Mouse (Mus musculus) embryonic facial prominence, embryonic 13.5 days (tissue): ENCODE data around the gene Vps9d1. TPM values are rescaled to one million over a fixed set of nuclear protein-coding genes. Genes with fewer than 3 reads are reported as not detected.
A peak's percentile ranks its signal among the peaks of the same experiment; 100 is the strongest.
"Not testable (repeated sequence)": the region's sequence is repeated elsewhere in the genome, so short reads cannot be mapped to it uniquely, and the experiment has no call there.

Source experiments
- ATAC-seq: fragments of 200-750 bp; cut with Nextera tagmentation; 2 replicates; pipeline ENCODE4 v1.8.0; 2017; ENCODE audit warnings: low read depth; ENCODE audit not compliant: insufficient number of reproducible peaks, insufficient read depth, low FRiP score, low TSS enrichment
- H3K27ac ChIP-seq: fragments of 300-500 bp; sonication (generic); 2 replicates; pipeline ENCODE4 v1.5.1; 2015; ENCODE audit warnings: moderate library complexity, mild to moderate bottlenecking, inconsistent platforms
- H3K27me3 ChIP-seq: fragments of 300-500 bp; sonication (generic); 2 replicates; pipeline ENCODE4 v1.6.1; 2015; ENCODE audit warnings: mild to moderate bottlenecking, inconsistent platforms
- H3K36me3 ChIP-seq: fragments of 300-500 bp; sonication (generic); 2 replicates; pipeline ENCODE4 v1.6.1; 2015; ENCODE audit warnings: mild to moderate bottlenecking, inconsistent platforms
- H3K4me1 ChIP-seq: fragments of 300-500 bp; sonication (generic); 2 replicates; pipeline ENCODE4 v1.6.1; 2015; ENCODE audit warnings: inconsistent platforms
- H3K4me2 ChIP-seq: fragments of 300-500 bp; sonication (generic); 2 replicates; pipeline ENCODE4 v1.6.1; 2015; ENCODE audit warnings: moderate library complexity, mild to moderate bottlenecking, inconsistent platforms
- H3K4me3 ChIP-seq: fragments of 300-500 bp; sonication (generic); 2 replicates; pipeline ENCODE4 v1.5.1; 2015; ENCODE audit warnings: mild to moderate bottlenecking, inconsistent platforms
- H3K9ac ChIP-seq: fragments of 300-500 bp; sonication (generic); 2 replicates; pipeline ENCODE4 v1.6.1; 2015; ENCODE audit warnings: mild to moderate bottlenecking, inconsistent platforms
- H3K9me3 ChIP-seq: fragments of 300-500 bp; sonication (generic); 2 replicates; pipeline ENCODE4 v1.6.1; 2016; ENCODE audit warnings: inconsistent platforms
- WGBS: fragments of 180-500 bp; shearing (Covaris S2); methylation state at CpG from one replicate; pipeline ENCODE4 v1.1.7; 2015; ENCODE audit warnings: mixed read lengths; 5-methylcytosine and 5-hydroxymethylcytosine counted together
- polyA plus RNA-seq: library from polyadenylated mRNA; unstranded; fragments of >200 nt; fragmentation: Nextera tagmentation; extraction: Ambion mirVana; gene quantifications from 2 replicates; pipeline ENCODE4 v1.2.1, GENCODE M21; 2015

The Vps9d1 gene
- polyA plus RNA-seq, 1 experiment from 2014 or later = 33.3 TPM

DNA sequence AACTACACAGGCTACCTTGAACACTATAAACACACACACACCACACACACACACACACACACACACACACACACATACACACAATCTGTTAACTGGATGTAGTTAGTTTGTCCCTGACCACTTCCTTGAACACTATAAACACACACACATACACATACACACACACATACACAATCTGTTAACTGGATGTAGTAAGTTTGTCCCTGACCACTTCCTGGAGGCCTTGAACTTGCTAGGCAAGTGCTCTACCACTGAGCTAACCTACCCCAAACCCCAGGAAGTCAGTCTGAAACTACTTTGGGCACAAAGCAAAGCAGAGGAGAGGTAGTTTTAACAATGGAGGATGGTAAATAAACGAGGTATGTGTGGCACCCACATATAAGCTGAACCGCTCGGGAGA lies 50.6 kb downstream of the Vps9d1 start:
- H3K27me3 ChIP-seq = no peaks in the 10 kb centered on the region
- no peak overlapping the region for H3K27ac ChIP-seq
- 0 out of 2 replicates have a peak, but pooled peaks cover 3% of the 10 kb centered on the region for H3K4me1 ChIP-seq
- H3K4me3 ChIP-seq = no peak overlapping the region
- no peaks in the 10 kb centered on the region for H3K9me3 ChIP-seq
- H3K9ac ChIP-seq = 0 out of 2 replicates have a peak overlapping the region, but pooled peaks have one; percentile 11
- H3K36me3 ChIP-seq = peaks cover 46% of the 10 kb centered on the region
- no peak for ATAC-seq
- H3K4me2 ChIP-seq = no peak overlapping the region
- 85% methylated on average over 3 of the region's 3 CpGs for WGBS

DNA sequence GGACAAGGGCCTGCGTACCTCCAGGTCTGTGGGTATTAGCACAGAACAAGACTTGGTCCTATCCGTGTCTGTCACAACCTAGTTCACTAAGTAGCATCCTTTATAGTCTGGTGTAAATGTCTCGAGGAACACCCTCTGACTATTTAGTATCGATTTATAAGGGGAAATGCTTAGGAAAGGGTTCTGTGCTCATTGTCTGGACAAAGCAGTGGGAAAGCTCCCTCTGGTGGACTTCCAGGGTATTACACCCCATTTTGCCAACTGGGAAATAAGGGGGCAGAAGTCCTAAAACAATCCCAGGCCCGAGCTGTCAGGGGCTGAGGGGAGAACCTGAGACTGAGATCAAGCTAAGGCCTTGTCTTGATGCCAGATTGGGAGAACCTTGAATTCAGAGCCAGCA lies 51.9 kb downstream of the Vps9d1 start:
- Histone ChIP-seq H3K4me2 (no peak overlapping the region), H3K4me1 (0 out of 2 replicates have a peak, but pooled peaks cover 3% of the 10 kb centered on the region), H3K4me3 (no peak overlapping the region), H3K9me3 (no peaks in the 10 kb centered on the region), H3K36me3 (peaks cover 33% of the 10 kb centered on the region), H3K9ac (no peak overlapping the region), H3K27me3 (no peaks in the 10 kb centered on the region), H3K27ac (no peak overlapping the region)
- no peak for ATAC-seq
- WGBS = 28% methylated on average over 5 of the region's 5 CpGs

DNA sequence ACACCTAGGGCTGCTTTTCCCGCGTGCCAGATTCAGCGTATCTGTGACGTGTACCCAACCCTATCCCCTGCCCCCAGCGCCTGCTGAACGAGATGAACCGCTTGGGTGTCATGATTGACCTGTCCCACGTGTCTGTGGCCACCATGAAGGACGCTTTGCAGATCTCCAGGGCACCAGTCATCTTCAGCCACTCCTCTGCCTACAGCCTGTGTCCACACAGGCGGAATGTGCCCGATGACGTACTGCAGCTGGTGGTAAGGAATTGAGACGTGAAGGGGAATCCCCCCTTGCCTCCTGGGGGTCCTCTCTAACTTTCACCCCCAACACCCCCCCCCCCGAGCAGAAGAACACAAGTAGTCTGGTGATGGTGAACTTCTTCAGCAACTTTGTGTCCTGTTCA lies 54.3 kb downstream of the Vps9d1 start:
- Histone ChIP-seq H3K9ac (no peak overlapping the region), H3K27ac (no peak overlapping the region), H3K36me3 (peaks cover 13% of the 10 kb centered on the region), H3K27me3 (no peaks in the 10 kb centered on the region), H3K4me2 (no peak overlapping the region), H3K4me1 (0 out of 2 replicates have a peak, but pooled peaks cover 3% of the 10 kb centered on the region), H3K4me3 (no peak overlapping the region), H3K9me3 (no peaks in the 10 kb centered on the region)
- ATAC-seq = no peak
- WGBS = 72% methylated on average over 14 of the region's 14 CpGs

DNA sequence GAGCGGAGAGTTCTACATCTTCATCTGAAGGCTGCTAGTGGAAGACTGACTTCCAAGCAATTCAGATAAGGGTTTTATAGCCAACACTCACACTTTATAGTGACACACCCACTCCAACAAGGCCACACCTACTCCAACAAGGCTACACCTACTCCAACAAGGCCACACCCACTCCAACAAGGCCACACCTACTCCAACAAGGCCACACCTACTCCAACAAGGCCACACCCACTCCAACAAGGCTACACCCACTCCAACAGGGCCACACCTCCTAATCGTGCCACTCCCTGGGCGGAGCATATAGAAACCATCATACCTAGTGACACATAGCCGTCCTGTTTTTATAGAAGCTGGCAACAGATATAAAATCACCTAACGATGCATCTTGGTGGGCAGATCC lies 57.1 kb downstream of the Vps9d1 start:
- not testable (repeated sequence) for H3K36me3 ChIP-seq, H3K4me1 ChIP-seq, H3K4me2 ChIP-seq, H3K27me3 ChIP-seq, H3K4me3 ChIP-seq, ATAC-seq, H3K9me3 ChIP-seq, H3K9ac ChIP-seq, H3K27ac ChIP-seq
- 79% methylated on average over 5 of the region's 5 CpGs for WGBS

DNA sequence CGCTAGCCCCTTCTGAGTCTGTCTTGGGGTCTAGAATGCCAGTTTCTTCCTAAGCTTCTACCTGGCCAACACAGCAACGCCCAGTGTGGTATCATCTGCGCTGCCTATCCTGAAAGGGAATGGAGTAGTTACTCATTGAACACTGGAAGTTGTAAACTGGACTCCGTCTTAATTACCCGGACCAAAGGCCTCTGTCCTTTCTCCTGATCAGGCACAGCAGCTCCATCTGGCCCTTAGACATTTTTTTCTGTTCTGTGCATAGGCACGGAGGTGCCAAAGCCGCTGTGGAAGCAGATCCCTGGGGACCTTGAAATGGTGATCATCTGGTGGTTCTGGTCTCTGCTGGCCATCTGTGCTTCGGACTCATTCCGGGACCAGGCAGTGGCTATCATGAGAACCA lies 60.4 kb downstream of the Vps9d1 start:
- WGBS = 87% methylated on average over 9 of the region's 9 CpGs
- no peak for ATAC-seq
- H3K4me1 ChIP-seq = peaks cover 7% of the 10 kb centered on the region
- H3K9me3 ChIP-seq = no peaks in the 10 kb centered on the region
- no peaks in the 10 kb centered on the region for H3K36me3 ChIP-seq
- no peaks in the 10 kb centered on the region for H3K27me3 ChIP-seq
- H3K27ac ChIP-seq = no peak overlapping the region
- H3K9ac ChIP-seq = no peak overlapping the region
- no peak overlapping the region for H3K4me3 ChIP-seq
- no peak overlapping the region for H3K4me2 ChIP-seq

Other genes starting within 250 kb of the Vps9d1 start
- gene Ankrd11, start 212.1 kb downstream of the Vps9d1 start, polyA plus RNA-seq = 40.9 and 44.1 TPM in 2 replicates
- 47.9 and 49.8 TPM in 2 replicates for gene Spg7, start 191.4 kb downstream of the Vps9d1 start, polyA plus RNA-seq
- gene Rpl13, start 152.0 kb downstream of the Vps9d1 start, polyA plus RNA-seq = 1,270 and 1,597 TPM in 2 replicates
- 1.6 and 2.6 TPM in 2 replicates for gene Cpne7, start 137.0 kb downstream of the Vps9d1 start, polyA plus RNA-seq
- gene Sult5a1, start 96.0 kb downstream of the Vps9d1 start, polyA plus RNA-seq = 29.4 and 37.6 TPM in 2 replicates
- 2.4 and 4.1 TPM in 2 replicates for gene Dpep1, start 68.1 kb downstream of the Vps9d1 start, polyA plus RNA-seq
- gene Chmp1a, start 41.6 kb downstream of the Vps9d1 start, polyA plus RNA-seq = 153 and 164 TPM in 2 replicates
- gene Spata33, start 41.5 kb downstream of the Vps9d1 start, polyA plus RNA-seq = 5.8 and 5.9 TPM in 2 replicates
- gene Cdk10, start 29.5 kb downstream of the Vps9d1 start, polyA plus RNA-seq = 39.5 and 44.3 TPM in 2 replicates
- 4.6 and 5.1 TPM in 2 replicates for gene Spata2l, start 18.1 kb downstream of the Vps9d1 start, polyA plus RNA-seq
- gene Zfp276, start 153 bp downstream of the Vps9d1 start, polyA plus RNA-seq = 27.0 and 29.3 TPM in 2 replicates
- 27.2 and 28.8 TPM in 2 replicates for gene Fanca, start 64.2 kb upstream of the Vps9d1 start, polyA plus RNA-seq
- gene Spire2, start 78.4 kb upstream of the Vps9d1 start, polyA plus RNA-seq = 1.9 and 2.2 TPM in 2 replicates
- gene Tcf25, start 119.4 kb upstream of the Vps9d1 start, polyA plus RNA-seq = 148 and 162 TPM in 2 replicates
- 0.14 and 0.17 TPM in 2 replicates for gene Mc1r, start 152.8 kb upstream of the Vps9d1 start, polyA plus RNA-seq
- 40.1 and 47.9 TPM in 2 replicates for gene Tubb3, start 157.1 kb upstream of the Vps9d1 start, polyA plus RNA-seq
- gene Def8, start 169.2 kb upstream of the Vps9d1 start, polyA plus RNA-seq = 38.3 and 43.2 TPM in 2 replicates
- gene Afg3l1, start 223.6 kb upstream of the Vps9d1 start, polyA plus RNA-seq = 52.8 and 54.4 TPM in 2 replicates